Mouse (Mus musculus): ENCODE measurements around the gene Syne1.

The Syne1 gene

DNA sequence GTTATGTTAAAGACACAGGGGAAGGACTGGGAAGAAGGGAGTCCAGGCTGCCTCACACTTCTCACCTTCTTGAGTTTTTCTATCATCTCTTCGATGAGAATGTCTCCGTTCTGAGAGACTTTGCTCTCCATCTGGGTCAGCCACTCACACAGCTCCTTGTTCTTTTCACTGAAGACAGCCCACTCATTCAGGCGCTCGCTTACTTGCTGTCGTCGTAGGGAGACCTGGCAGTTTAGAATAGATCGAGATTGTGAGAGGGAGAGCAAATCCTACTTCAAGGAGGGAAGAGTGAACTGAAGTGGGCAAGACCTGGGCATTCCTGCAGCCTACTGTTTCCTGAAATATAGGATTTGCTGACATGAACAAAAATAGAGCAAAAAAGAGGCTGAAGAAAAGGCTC lies 475.6 kb downstream of the Syne1 start:
- in situ Hi-C loops (cut with MboI; ENCODE audit: low sequenced_read_pairs), result no loop called here

DNA sequence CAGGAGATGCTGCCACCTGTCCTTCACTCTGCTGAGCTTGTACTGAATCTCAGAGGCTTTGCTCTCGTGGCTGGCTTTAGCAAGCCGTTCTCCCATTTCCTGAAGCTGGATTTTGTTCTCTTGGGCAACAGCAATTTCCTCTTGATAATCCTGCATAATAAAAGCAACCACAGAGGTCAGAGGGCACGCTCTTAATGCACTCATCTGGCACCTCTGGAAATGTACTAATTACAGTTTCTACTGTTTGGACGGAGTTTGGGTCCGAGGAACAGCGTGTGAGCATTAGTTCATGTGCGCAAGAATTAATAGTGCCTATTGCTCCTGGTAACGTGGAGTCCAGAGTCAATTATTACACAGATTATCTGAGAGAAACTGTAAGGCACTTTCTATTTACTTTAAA lies 479.2 kb downstream of the Syne1 start:
- in situ Hi-C loops (cut with MboI; ENCODE audit: low sequenced_read_pairs), result no loop called here

DNA sequence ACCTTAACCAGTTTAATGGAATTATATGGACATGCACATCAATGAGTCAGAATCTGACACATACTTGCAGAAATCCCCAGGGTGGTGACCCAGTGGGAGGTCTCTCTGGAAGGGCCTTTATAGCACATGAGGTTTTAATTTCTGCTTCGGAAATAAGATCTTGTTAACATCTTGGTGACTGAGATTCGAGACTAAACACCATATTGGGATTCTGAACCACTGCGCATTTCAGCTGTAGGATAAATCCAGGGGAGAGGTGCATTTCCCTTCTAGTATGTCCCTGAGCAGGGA lies 480.4 kb downstream of the Syne1 start:
- in situ Hi-C loops (cut with MboI; ENCODE audit: low sequenced_read_pairs), result no loop called here

DNA sequence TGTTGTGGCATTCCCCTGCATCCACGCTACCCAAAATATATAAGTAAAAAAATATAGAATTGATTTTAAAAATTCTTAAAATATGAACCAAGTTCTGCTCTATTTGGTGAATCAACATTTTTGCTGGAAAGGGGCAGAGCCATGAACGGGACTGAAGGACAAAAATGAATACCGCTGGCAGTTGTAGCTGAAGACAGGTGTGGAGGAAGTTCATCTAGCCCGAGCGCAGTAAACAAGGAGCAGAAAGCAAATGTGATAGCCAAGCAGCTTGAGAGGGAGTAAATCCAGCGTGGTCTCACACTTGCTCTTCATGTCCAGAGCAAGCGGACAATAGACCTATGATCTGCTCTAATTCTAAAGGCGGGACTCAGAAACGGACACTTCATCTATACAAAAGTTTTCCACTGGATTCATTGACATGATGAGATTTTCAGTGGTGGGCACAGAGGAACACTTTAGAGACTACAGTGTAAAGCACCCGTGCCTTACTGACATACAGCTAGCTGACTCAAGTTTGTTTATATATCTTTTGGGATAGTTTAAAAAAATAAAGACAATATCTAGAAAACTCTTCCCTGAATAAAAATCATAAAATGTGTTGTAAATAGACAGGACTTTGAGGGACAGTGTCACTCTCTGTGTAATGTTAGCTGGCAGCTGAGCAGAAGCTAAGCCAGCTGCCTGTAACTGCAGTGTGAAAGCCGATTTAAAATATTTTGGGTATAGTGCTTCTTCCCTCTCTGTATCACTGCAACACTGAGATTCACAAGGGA lies 480.9 kb downstream of the Syne1 start:
- in situ Hi-C loops (cut with MboI; ENCODE audit: low sequenced_read_pairs), result no loop called here

DNA sequence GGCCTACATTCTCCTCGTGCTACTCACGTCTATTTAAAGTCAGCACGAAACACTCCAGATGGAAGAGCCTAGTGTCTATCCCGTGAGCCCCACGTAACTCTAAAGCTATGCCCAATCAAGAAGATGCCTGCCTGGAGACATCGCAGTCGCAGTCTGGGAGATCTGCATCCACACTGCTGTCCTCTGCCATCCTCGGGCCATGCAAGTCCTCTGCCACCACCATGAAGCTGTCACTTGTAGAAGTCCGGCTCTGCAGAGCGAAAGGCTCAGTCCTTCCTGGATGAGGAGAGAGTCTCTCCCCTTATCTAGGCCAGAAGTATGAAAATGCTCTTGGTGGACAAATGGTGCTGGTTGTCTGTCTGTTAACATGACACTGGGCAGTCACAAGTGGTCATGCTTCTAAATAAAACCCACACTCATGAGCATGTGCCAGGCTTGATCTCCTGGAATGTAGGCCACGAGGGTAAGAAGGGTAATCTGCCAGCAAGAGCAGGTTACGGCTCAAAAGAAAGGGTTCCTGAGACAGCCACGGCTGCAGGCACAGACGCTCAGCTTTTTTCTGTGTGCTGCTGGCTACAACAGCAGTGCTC lies 482.5 kb downstream of the Syne1 start, which contains the start of gene Gm10097:
TSS of gene Gm10097 (plus strand) at position 517 of the 590 bp plus-strand sequence.
- in situ Hi-C loops (cut with MboI; ENCODE audit: low sequenced_read_pairs), result no loop called here

DNA sequence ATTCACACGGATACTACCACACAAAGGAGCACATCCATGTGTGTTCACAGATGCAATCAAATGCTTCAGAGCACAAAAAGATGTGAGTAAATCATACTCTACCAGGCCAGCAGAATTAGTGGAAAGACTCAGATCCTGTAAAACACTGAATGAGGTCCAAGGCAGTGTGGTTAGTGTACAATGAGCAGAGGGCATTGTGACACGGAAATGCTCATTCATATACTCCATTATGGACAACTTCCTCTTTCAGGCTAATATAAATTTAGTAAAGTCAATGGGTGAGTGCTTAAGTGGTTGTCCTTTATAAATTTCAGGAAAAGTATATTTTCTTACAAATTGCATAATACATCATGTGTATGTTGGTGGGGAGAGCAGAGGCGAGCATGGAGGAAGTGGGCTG lies 484.2 kb downstream of the Syne1 start:
- in situ Hi-C loops (cut with MboI; ENCODE audit: low sequenced_read_pairs), result no loop called here

DNA sequence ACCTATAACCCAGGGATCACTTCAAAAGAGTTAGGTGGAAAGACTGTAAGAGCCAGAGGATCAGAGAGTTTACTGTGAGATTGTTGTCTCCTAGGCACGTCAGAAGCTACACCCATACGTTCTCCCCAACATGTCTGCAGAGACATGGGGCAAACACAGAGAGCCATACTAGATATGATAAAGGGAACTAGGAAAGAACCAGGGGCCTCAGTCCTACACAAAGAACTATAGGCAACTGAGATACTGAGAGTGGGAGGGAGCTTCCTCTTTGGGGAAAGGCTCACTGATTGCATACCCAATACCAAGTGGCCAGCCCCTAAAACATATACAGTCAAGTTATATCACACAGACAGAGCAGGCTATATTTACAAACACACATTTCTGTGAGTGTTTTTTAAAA lies 491.3 kb downstream of the Syne1 start:
- in situ Hi-C loops (cut with MboI; ENCODE audit: low sequenced_read_pairs), result no loop called here

DNA sequence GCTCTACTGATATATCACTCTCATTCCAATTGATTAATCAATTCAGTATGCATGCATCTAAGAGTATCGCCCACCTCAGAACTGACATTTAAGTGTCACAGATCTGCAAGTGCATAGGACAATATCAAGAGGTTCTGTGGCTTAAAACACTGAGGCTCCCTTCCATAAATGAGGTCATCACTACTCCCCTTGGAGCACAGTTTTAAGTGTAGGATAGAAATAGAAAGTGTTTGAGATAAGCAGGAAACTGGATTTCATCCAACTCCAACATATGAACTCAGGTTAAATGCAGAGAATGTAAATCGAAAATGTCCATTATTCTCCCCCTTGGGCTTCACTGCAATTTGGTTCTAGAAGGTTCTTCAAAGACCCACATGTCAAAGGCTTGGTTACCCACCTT lies 492.4 kb downstream of the Syne1 start:
- in situ Hi-C loops (cut with MboI; ENCODE audit: low sequenced_read_pairs), result no loop called here

DNA sequence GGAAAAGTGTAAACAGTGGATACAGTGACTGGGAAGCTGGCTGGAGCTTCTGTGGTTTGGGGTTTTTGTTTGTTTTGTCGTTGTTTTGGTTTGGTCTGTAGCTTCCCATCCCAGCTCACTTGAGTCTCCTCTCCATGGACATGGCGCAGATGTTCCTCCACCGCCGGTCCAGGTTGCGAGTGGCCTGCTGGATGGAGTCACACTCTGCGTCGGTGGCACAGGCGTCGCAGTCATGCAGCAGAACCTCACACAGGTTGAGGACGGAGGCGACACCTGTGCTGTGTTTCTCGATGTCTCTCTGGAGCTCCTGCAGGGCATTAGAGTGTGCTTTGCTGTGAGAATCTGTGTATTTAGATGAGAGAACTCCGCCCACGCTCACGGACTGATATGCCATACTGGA lies 493.6 kb downstream of the Syne1 start:
- in situ Hi-C loops (cut with MboI; ENCODE audit: low sequenced_read_pairs), result no loop called here

DNA sequence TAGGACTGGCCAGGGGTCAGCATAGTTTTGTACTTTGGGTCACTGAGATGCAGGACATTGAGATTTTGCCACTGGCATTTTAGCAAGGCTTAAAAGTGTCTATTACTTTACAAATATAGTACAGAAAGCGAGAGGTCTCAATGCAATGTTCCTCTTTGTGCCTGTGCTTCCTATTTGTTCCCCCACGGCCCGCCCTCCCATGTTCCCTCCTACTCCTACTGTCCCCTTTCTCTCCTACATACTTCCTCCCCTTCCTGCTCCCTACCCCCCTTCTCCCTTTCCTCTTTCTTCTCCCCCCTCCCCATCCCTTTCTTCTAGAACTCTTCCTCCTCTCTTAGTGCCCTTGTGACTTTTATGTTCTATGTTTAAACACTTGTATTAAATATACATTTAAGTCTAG lies 494.3 kb downstream of the Syne1 start:
- in situ Hi-C loops (cut with MboI; ENCODE audit: low sequenced_read_pairs), result no loop called here

DNA sequence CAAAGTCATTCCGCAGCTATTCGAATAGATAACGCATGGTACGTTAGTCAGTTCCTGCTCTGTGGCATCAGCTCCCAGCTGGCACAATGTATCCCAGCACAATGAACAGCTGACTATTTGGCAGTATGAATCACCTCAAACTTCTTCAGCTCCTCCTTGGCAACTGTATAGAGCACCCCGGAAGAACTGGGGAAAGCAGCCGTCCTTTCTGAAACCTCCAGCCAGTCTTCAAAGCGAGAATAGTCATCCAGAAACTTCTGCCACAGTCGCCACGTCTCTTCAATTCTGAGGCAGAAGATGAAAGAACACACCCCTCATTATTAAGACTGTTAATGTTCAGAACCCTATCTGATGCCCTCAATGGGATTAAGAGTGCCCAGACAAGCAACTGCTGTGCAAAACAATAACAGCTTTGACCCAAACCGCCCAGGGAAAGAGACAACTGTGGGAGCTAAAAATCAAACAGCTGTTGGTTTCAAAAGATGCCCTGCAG lies 495.0 kb downstream of the Syne1 start:
- in situ Hi-C loops (cut with MboI; ENCODE audit: low sequenced_read_pairs), result no loop called here

DNA sequence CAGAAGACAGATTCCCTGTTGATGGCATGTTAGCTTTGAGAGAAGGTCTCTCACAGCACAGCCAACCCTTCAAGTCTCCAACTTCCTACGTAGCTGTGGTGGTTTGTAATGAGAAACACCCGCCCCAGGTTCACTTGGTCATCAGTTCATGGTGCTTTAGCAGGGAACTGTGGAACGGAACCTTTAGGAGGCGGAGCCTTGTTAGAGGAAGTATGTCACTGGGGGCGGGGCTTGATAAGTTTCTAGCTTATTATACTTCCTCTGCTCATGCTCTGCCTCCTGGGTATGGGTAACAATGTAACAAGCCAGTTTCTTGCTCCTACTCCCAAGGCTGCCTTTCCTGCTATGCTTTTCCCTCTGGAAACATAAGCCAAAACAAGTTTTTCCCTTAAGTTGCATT lies 505.6 kb downstream of the Syne1 start:
- in situ Hi-C loops (cut with MboI; ENCODE audit: low sequenced_read_pairs), result no loop called here

DNA sequence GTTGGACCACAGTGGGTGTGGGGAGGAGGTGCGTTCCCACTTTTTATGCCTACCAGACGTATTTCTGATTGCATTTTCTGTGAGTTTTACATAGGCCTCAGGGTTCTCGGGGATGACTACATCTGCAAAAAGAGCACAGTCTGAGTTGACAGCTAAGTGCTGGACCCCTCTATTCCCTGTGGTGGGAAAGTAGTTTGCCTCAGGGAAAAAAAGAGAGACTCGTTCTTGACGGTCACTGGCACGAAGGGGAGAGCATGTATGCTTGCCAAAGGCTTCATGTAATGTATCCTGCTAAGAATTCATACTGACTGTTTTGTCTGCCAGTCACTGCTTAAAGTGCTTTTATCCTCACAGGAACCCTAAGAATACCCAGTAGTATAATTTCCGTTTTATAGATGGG lies 506.1 kb downstream of the Syne1 start:
- in situ Hi-C loops (cut with MboI; ENCODE audit: low sequenced_read_pairs), result no loop called here

DNA sequence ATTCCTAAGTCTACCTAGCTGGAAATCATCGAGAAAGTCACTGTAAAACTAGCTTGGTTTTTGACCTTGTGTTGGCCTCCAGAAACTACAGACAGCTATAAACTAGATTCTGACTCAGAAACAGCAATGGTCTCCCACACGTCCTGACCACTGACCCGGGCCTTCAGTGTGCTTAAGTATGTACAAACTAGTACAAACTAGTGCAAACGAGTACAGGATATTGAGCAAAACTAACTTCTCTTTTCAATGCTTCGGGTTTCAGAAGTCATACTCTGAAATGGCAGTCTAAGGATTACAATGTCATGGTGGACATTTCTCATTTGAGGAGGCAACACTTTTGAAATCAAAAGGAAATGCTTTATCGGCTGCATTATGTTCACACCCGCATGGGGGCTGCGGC lies 506.8 kb downstream of the Syne1 start:
- in situ Hi-C loops (cut with MboI; ENCODE audit: low sequenced_read_pairs), result no loop called here

DNA sequence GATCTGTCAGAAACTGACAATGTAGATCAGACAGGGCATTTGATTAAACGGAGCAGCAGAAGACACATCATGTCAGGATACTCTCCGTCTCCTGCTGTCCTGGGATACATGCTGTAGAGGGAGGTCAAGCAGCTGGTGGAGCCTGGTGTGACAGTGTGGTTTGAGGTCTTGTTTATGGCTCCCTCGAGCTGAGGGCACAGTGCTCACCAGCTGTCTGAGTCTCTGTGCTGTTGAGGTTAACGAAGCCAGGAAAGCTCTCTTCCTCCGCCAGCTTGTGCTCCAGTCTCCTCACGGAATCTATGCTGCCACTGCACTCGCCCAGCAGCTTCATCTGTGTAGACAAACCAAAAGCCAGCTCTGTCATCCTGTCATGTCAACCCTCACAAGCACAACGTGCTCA lies 510.0 kb downstream of the Syne1 start:
- in situ Hi-C loops (cut with MboI; ENCODE audit: low sequenced_read_pairs), result no loop called here

DNA sequence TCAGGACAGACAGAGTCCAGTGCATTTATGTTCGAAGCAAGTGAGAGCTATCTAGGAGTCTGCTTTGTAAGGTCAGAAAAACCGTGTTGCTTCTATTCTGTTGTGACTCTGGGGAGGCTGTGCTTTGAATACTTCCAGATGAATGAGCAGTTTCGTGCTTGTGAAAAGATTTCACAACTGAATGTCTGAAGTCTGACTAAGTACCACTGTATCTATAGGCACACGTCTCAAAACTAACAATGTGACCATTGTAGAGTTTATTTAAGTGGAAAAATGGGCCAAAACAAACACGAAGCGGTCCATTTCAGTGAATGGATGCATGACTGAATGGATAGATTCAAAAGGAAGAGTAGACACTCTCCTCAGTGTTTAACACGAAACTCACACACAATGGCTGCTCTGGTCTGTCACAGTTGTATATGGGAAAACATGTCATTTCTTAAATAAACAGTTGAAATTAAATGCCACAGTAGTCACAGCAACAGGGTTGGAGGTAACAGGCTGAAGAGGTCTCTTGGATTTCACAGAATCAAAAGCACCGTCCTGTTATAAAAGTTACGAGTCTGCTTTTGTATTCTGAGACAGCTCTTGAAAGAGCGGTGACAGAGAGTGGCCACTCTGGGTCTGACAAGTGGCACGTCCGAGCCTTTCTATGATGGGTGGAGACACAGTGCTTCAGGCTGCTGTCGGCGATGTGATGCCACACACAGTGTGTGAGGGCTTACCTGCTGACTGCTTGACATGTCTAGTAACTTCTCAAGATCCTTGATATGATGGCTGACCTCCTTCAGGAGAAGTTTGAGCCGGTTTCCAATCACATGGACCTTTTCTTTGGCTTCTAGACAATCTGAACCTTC lies 518.9 kb downstream of the Syne1 start:
- in situ Hi-C loops (cut with MboI; ENCODE audit: low sequenced_read_pairs), result no loop called here

DNA sequence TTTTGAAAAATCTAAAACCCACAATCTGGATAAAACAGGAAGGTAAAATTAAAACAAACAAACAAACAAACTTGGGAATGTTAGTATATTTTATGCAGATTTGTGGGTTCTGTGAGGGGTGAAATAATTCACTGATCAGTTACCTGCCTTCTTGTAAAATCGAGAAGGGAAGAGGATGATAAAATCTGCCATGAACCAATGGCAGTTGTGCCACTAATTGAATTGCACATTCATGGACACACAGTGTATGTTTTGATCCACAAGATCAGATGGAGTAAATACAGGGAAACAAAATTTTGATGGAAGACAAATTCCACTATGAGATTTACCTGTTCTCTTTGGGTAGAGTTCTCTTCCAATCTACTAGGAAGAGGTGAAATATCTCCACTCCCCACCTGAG lies 521.4 kb downstream of the Syne1 start:
- in situ Hi-C loops (cut with MboI; ENCODE audit: low sequenced_read_pairs), result no loop called here

DNA sequence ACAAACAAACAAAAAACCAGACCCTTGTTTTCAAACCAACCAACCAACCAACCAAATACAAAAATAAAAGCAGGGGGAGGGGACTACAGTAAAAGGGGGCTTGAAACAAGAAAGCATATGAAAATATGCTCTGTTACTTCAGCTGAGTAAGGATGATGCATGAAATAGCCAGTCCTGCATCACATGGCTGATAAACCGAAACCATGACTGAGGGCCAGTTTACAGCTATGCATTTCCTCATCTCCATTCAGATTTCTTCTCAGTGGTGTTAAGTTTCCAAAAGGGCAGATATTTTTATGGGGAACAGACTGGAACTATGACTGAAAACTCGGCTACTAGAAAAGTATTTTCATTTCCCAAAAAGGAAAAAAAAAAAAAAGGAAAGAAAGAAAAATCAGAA lies 522.1 kb downstream of the Syne1 start:
- in situ Hi-C loops (cut with MboI; ENCODE audit: low sequenced_read_pairs), result no loop called here

DNA sequence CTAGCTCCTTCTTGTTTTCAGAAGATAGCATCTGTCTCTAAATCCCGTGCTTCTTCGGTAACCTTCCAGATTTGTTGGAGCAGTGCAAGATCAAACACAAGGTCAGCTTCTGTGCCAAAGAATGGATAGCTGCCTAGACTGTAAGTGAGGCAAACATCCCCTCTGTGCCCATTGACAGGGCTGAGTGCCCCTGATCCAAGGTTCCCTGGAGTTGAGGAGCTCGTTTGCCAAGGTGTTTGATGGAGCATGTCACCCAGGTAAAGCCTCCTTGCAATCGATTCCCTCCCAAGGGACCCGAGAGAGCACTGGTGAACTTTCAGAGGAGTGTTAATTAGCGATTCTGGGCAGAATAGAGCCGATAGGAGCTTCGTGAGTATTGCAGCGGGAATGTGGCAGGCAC lies 523.0 kb downstream of the Syne1 start:
- in situ Hi-C loops (cut with MboI; ENCODE audit: low sequenced_read_pairs), result no loop called here

DNA sequence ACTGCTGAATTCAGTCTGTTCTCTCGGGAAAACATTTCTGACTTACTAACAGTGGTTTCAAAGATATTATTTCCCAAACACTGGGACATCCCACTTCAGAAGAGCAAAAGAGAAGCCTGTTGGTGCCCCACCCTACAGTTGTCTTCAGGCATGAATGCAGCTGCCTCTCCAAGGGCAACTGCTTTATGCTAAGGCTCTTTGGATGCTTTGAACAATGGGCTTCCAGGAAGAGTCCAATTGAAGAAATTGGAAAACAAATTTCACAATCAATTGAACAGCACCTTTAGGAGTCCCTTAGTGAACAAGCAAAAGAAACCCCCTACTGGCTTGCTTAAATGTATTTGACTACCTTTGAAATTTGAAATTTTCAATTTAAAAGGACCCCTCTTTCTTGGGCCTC lies 524.1 kb downstream of the Syne1 start:
- in situ Hi-C loops (cut with MboI; ENCODE audit: low sequenced_read_pairs), result no loop called here

DNA sequence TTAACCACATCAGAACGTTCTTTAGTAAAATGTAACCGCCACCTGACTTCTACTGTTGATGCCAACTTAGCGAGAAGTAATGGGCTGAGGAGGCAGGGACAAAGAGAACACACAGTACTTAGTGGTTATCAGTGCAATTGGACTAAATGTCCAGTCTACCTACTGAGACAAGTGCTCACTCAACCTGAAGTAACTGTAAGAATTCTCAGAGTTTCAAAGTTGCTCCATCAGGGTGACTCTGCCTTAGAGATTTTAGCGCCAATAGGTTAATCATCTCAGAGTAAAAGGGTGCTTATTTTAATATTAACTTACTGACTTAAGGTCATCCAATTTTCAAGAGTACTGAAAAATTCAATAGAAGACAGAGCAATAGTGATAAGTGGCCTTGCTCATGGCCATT lies 525.4 kb downstream of the Syne1 start:
- in situ Hi-C loops (cut with MboI; ENCODE audit: low sequenced_read_pairs), result no loop called here

DNA sequence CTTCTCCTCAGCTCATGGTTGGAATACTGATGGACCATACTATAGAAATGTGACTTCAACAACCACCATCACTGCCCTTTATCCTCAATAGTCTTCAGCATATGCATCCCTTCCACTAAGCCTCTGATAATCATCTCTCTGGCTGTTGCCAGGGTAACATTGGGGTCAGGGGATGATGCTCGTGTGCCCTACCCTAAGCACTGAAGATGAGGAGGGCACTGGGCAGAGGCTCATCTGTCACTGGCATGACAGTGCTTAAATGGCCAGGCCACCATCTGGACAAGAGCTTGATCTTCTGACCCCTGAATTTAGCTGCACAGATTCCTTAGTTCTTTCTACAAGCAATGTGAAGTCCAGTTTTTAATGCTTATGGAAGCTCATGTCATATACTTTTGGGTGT lies 534.1 kb downstream of the Syne1 start:
- in situ Hi-C loops (cut with MboI; ENCODE audit: low sequenced_read_pairs), result no loop called here
